Mouse (Mus musculus) kidney, embryonic 15.5 days (tissue): Measurements from ENCODE around the gene Draxin. TPM values are rescaled to one million over a fixed set of nuclear protein-coding genes. Genes with fewer than 3 reads are reported as not detected.

ENCODE experiments used
- ATAC-seq: fragments of 200-750 bp; cut with Nextera tagmentation; replicated peaks from 2 replicates; pipeline ENCODE4 v1.8.0; 2017; ENCODE audit warnings: moderate TSS enrichment; ENCODE audit not compliant: low FRiP score
- H3K27ac ChIP-seq: fragments of 300-500 bp; sonication (generic); 2 replicates; pipeline ENCODE4 v1.5.1; 2015; ENCODE audit warnings: mild to moderate bottlenecking, inconsistent platforms
- H3K27me3 ChIP-seq: fragments of 300-500 bp; sonication (generic); 2 replicates; pipeline ENCODE4 v1.6.1; 2015; ENCODE audit warnings: inconsistent platforms
- H3K36me3 ChIP-seq: fragments of 300-500 bp; sonication (generic); 2 replicates; pipeline ENCODE4 v1.6.1; 2015; ENCODE audit warnings: inconsistent platforms
- H3K4me1 ChIP-seq: fragments of 300-500 bp; sonication (generic); 2 replicates; pipeline ENCODE4 v1.6.1; 2015; ENCODE audit warnings: inconsistent platforms
- H3K4me2 ChIP-seq: fragments of 300-500 bp; sonication (generic); 2 replicates; pipeline ENCODE4 v1.6.1; 2015; ENCODE audit warnings: moderate library complexity, mild to moderate bottlenecking, inconsistent platforms
- H3K4me3 ChIP-seq: fragments of 300-500 bp; sonication (generic); replicated peaks from 2 replicates; pipeline ENCODE4 v1.5.1; 2015; ENCODE audit warnings: mild to moderate bottlenecking, inconsistent platforms
- H3K9ac ChIP-seq: fragments of 300-500 bp; sonication (generic); 2 replicates; pipeline ENCODE4 v1.6.1; 2015; ENCODE audit warnings: mild to moderate bottlenecking, inconsistent platforms
- H3K9me3 ChIP-seq: fragments of 300-500 bp; sonication (generic); replicated peaks from 2 replicates; pipeline ENCODE4 v1.6.1; 2016; ENCODE audit warnings: inconsistent platforms
- WGBS: fragments of 180-500 bp; shearing (Covaris S2); methylation state at CpG from one replicate; pipeline ENCODE4 v1.1.7; 2015; ENCODE audit warnings: mixed read lengths; 5-methylcytosine and 5-hydroxymethylcytosine counted together
- polyA plus RNA-seq: library from polyadenylated mRNA; unstranded; fragments of >200 nt; fragmentation: Nextera tagmentation; extraction: Ambion mirVana; gene quantifications from 2 replicates; pipeline ENCODE4 v1.2.1, GENCODE M21; 2015

The Draxin gene
- polyA plus RNA-seq, 1 experiment from 2014 or later = 0.62 TPM

- under 1% methylated on average over 16 of the region's 16 CpGs for WGBS
- no peaks in the 10 kb centered on the region for H3K36me3 ChIP-seq
- peak overlapping the region; percentile 65 for H3K4me2 ChIP-seq
- peaks cover 91% of the 10 kb centered on the region for H3K27me3 ChIP-seq
- H3K4me1 ChIP-seq = peaks cover 50% of the 10 kb centered on the region
- H3K9me3 ChIP-seq = no peaks in the 10 kb centered on the region
- H3K27ac ChIP-seq = no peak overlapping the region
- H3K4me3 ChIP-seq = peak overlapping the region; percentile 33
- H3K9ac ChIP-seq = no peak overlapping the region
- no peak for ATAC-seq
Observed at GRCm38 (mm10) chr4:148164461-148164860, 34.0 kb upstream of the Draxin start.

GRCm38 (mm10) chr4:148164002-148164439, 33.5 kb upstream of the Draxin start:
- ATAC-seq = peak; percentile 43
- no peak overlapping the region for H3K9ac ChIP-seq
- H3K27ac ChIP-seq = no peak overlapping the region
- no peaks in the 10 kb centered on the region for H3K36me3 ChIP-seq
- H3K4me3 ChIP-seq = peak overlapping the region; percentile 33
- peaks cover 54% of the 10 kb centered on the region for H3K4me1 ChIP-seq
- peak overlapping the region; percentile 65 for H3K4me2 ChIP-seq
- peaks cover 92% of the 10 kb centered on the region for H3K27me3 ChIP-seq
- H3K9me3 ChIP-seq = no peaks in the 10 kb centered on the region
- 0% methylated on average over 29 of the region's 29 CpGs for WGBS

GRCm38 (mm10) chr4:148160436-148161390, 30.2 kb upstream of the Draxin start, which contains the start of the genes Fbxo44 and Fbxo2:
Gene Fbxo44, minus strand, starts transcription at chr4:148160482.
Gene Fbxo2, plus strand, starts transcription at chr4:148160621.
- peak within 1 kb of the TSS; percentile 60 for H3K27ac ChIP-seq
- peaks cover 51% of the 10 kb centered on the region for H3K4me1 ChIP-seq
- H3K9ac ChIP-seq = peak within 1 kb of the TSS; percentile 59
- no peaks in the 10 kb centered on the region for H3K9me3 ChIP-seq
- H3K27me3 ChIP-seq = peaks cover 74% of the 10 kb centered on the region
- H3K4me3 ChIP-seq = peak within 1 kb of the TSS; percentile 64
- under 1% methylated on average over 43 of the region's 43 CpGs for WGBS
- peak within 1 kb of the TSS; percentile 99 for H3K4me2 ChIP-seq
- ATAC-seq = peak; percentile 74
- H3K36me3 ChIP-seq = no peaks in the 10 kb centered on the region

- WGBS = under 1% methylated on average over 49 of the region's 55 CpGs
- H3K9ac ChIP-seq = peak overlapping the region; percentile 59
- H3K36me3 ChIP-seq = no peaks in the 10 kb centered on the region
- peaks cover 46% of the 10 kb centered on the region for H3K4me1 ChIP-seq
- peak overlapping the region; percentile 60 for H3K27ac ChIP-seq
- H3K27me3 ChIP-seq = peaks cover 65% of the 10 kb centered on the region
- peak overlapping the region; percentile 99 for H3K4me2 ChIP-seq
- H3K9me3 ChIP-seq = no peaks in the 10 kb centered on the region
- H3K4me3 ChIP-seq = peak overlapping the region; percentile 64
- ATAC-seq = peak; percentile 84
Observed at GRCm38 (mm10) chr4:148159544-148160435, 29.3 kb upstream of the Draxin start.

GRCm38 (mm10) chr4:148158436-148159348, 28.2 kb upstream of the Draxin start:
- H3K36me3 ChIP-seq = 0 out of 2 replicates have a peak, but pooled peaks cover 5% of the 10 kb centered on the region
- H3K9ac ChIP-seq = peak overlapping the region; percentile 59
- no peak for ATAC-seq
- no peak overlapping the region for H3K27ac ChIP-seq
- H3K4me2 ChIP-seq = peak overlapping the region; percentile 99
- no peaks in the 10 kb centered on the region for H3K9me3 ChIP-seq
- H3K4me3 ChIP-seq = peak overlapping the region; percentile 64
- 33% methylated on average over 27 of the region's 27 CpGs for WGBS
- peaks cover 35% of the 10 kb centered on the region for H3K4me1 ChIP-seq
- H3K27me3 ChIP-seq = peaks cover 54% of the 10 kb centered on the region

- no peak for ATAC-seq
- H3K9ac ChIP-seq = no peak overlapping the region
- H3K4me1 ChIP-seq = peaks cover 33% of the 10 kb centered on the region
- no peaks in the 10 kb centered on the region for H3K9me3 ChIP-seq
- H3K4me3 ChIP-seq = no peak overlapping the region
- H3K27me3 ChIP-seq = peaks cover 18% of the 10 kb centered on the region
- 70% methylated on average over 3 of the region's 3 CpGs for WGBS
- no peak overlapping the region for H3K4me2 ChIP-seq
- 0 out of 2 replicates have a peak, but pooled peaks cover 5% of the 10 kb centered on the region for H3K36me3 ChIP-seq
- no peak overlapping the region for H3K27ac ChIP-seq
Observed at GRCm38 (mm10) chr4:148154982-148155381, 24.5 kb upstream of the Draxin start.

- H3K4me3 ChIP-seq = no peak overlapping the region
- peaks cover 34% of the 10 kb centered on the region for H3K4me1 ChIP-seq
- H3K9ac ChIP-seq = no peak overlapping the region
- H3K9me3 ChIP-seq = no peaks in the 10 kb centered on the region
- H3K4me2 ChIP-seq = no peak overlapping the region
- no peak overlapping the region for H3K27ac ChIP-seq
- peaks cover 16% of the 10 kb centered on the region for H3K27me3 ChIP-seq
- WGBS = 88% methylated on average over 4 of the region's 4 CpGs
- no peak for ATAC-seq
- H3K36me3 ChIP-seq = 0 out of 2 replicates have a peak, but pooled peaks cover 5% of the 10 kb centered on the region
Observed at GRCm38 (mm10) chr4:148154006-148154405, 23.5 kb upstream of the Draxin start.

- 0 out of 2 replicates have a peak overlapping the region, but pooled peaks have one; percentile 97 for H3K4me2 ChIP-seq
- H3K4me3 ChIP-seq = no peak overlapping the region
- no peak for ATAC-seq
- H3K4me1 ChIP-seq = peaks cover 32% of the 10 kb centered on the region
- H3K36me3 ChIP-seq = peaks cover 7% of the 10 kb centered on the region; the same call in 1 of the 2 replicates
- H3K27me3 ChIP-seq = 0 out of 2 replicates have a peak, but pooled peaks cover 6% of the 10 kb centered on the region
- H3K9ac ChIP-seq = no peak overlapping the region
- no peaks in the 10 kb centered on the region for H3K9me3 ChIP-seq
- WGBS = 79% methylated on average over 5 of the region's 5 CpGs
- H3K27ac ChIP-seq = no peak overlapping the region
Observed at GRCm38 (mm10) chr4:148152547-148152946, 22.0 kb upstream of the Draxin start.

GRCm38 (mm10) chr4:148151267-148152168, 21.0 kb upstream of the Draxin start, which contains the start of gene Fbxo6:
Gene Fbxo6, minus strand, starts transcription at chr4:148152140.
- peak within 1 kb of the TSS; percentile 72 for H3K4me3 ChIP-seq
- peak within 1 kb of the TSS; percentile 97 for H3K4me2 ChIP-seq
- H3K27me3 ChIP-seq = 0 out of 2 replicates have a peak, but pooled peaks cover 6% of the 10 kb centered on the region
- ATAC-seq = peak; percentile 88
- H3K9ac ChIP-seq = peak within 1 kb of the TSS; percentile 71
- no peaks in the 10 kb centered on the region for H3K9me3 ChIP-seq
- peak within 1 kb of the TSS; percentile 89 for H3K27ac ChIP-seq
- peaks cover 11% of the 10 kb centered on the region for H3K36me3 ChIP-seq
- WGBS = under 1% methylated on average over 66 of the region's 67 CpGs
- peaks cover 32% of the 10 kb centered on the region for H3K4me1 ChIP-seq

GRCm38 (mm10) chr4:148150953-148151266, 20.4 kb upstream of the Draxin start:
- Histone ChIP-seq H3K4me3 (peak overlapping the region; percentile 72), H3K9ac (no peak overlapping the region), H3K4me1 (peaks cover 32% of the 10 kb centered on the region), H3K4me2 (peak overlapping the region; percentile 97), H3K9me3 (no peaks in the 10 kb centered on the region), H3K36me3 (peaks cover 17% of the 10 kb centered on the region), H3K27me3 (0 out of 2 replicates have a peak, but pooled peaks cover 6% of the 10 kb centered on the region), H3K27ac (peak overlapping the region; percentile 89)
- ATAC-seq = no peak
- 15% methylated on average over 3 of the region's 3 CpGs for WGBS
